Mouse (Mus musculus) heart, postnatal 0 days (tissue): ENCODE measurements around the gene Meig1. TPM values are rescaled to one million over a fixed set of nuclear protein-coding genes. Genes with fewer than 3 reads are reported as not detected.
A peak's percentile ranks its signal among the peaks of the same experiment; 100 is the strongest.

Experiments used
- ATAC-seq: fragments of 200-750 bp; cut with Nextera tagmentation; 2 replicates; pipeline ENCODE4 v1.8.0; 2017; ENCODE audit warnings: low read depth, moderate number of reproducible peaks, moderate library complexity; ENCODE audit not compliant: insufficient read depth
- DNase-seq: peaks from one replicate; pipeline ENCODE4 v3.0.0-alpha.2; 2016; ENCODE audit warnings: low spot score
- H3K27ac ChIP-seq: fragments of 300-500 bp; sonication (generic); 2 replicates; pipeline ENCODE4 v1.5.1; 2014; ENCODE audit warnings: low read depth, mild to moderate bottlenecking
- H3K27me3 ChIP-seq: fragments of 300-500 bp; sonication (generic); 2 replicates; pipeline ENCODE4 v1.6.1; 2014; ENCODE audit warnings: low read length, mixed read lengths; ENCODE audit not compliant: control insufficient read depth, insufficient read depth
- H3K36me3 ChIP-seq: fragments of 300-500 bp; sonication (generic); replicated peaks from 2 replicates; pipeline ENCODE4 v1.6.1; 2014; ENCODE audit warnings: low read length, mixed read lengths; ENCODE audit not compliant: control insufficient read depth, insufficient read depth
- H3K4me1 ChIP-seq: fragments of 300-500 bp; sonication (generic); 2 replicates; pipeline ENCODE4 v1.6.1; 2014; ENCODE audit warnings: antibody characterized with exemption; ENCODE audit not compliant: control insufficient read depth, insufficient read depth
- H3K4me2 ChIP-seq: fragments of 300-500 bp; sonication (generic); 2 replicates; pipeline ENCODE4 v1.6.1; 2014; ENCODE audit warnings: low read depth, mild to moderate bottlenecking, low read length, moderate library complexity
- H3K4me3 ChIP-seq: fragments of 300-500 bp; sonication (generic); 2 replicates; pipeline ENCODE4 v1.5.1; 2014; ENCODE audit warnings: low read depth, low read length
- H3K9ac ChIP-seq: fragments of 300-500 bp; sonication (generic); replicated peaks from 2 replicates; pipeline ENCODE4 v1.6.1; 2014; ENCODE audit warnings: low read depth, low read length, mixed read lengths
- H3K9me3 ChIP-seq: fragments of 300-500 bp; sonication (generic); replicated peaks from 2 replicates; pipeline ENCODE4 v1.6.1; 2016; ENCODE audit warnings: low read length; ENCODE audit not compliant: control insufficient read depth
- CTCF ChIP-seq: IDR thresholded peaks from 2 replicates; pipeline ENCODE4 v1.5.1; 2016; ENCODE audit warnings: antibody characterized with exemption, control low read depth, low read depth
- EP300 ChIP-seq: IDR thresholded peaks from 2 replicates; pipeline ENCODE4 v1.6.1; 2016; ENCODE audit warnings: antibody characterized with exemption, low read depth
- WGBS: fragments of 180-500 bp; shearing (Covaris S2); extraction: QIAGEN DNeasy Blood & Tissue Kit; methylation state at CpG from one replicate; pipeline ENCODE4 v1.1.7; 2014; 5-methylcytosine and 5-hydroxymethylcytosine counted together
- polyA plus RNA-seq: library from polyadenylated mRNA; unstranded; fragments of >200 nt; fragmentation: Nextera tagmentation; extraction: Ambion mirVana; gene quantifications from 2 replicates; pipeline ENCODE4 v1.2.1, GENCODE M21; 2015
- total RNA-seq: library from RNA; depleted of rRNA; stranded (reverse); fragments of >200 nt; gene quantifications from 2 replicates; pipeline ENCODE4 v1.2.3, GENCODE M21; 2014; ENCODE audit warnings: low replicate concordance; rRNA removed

Meig1 gene
- total RNA-seq = not detected in 2 replicates
- 0.44 and 1.6 TPM in 2 replicates for polyA plus RNA-seq

DNA sequence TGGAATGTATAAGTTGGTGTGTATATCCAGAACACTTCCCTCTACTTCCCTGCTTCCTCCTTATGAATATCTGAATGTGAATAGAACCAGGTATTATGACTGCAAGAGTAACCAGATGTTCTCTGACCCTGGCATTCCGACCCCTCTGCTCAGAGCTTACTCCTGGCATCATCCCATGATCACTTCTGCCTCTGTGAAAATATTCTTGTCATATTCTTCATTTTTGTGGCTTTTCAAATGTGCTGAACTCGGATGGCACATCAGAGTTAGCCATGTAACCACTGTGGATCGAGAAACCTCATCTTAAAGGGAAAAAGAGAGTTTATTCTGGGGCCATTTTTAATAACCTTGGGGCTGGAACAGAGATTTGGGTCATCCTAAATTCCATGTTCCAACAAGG lies at the start of gene Meig1:
TSS of gene Meig1 (minus strand) at position 101 of the 400 bp plus-strand sequence.
- no peaks in the 10 kb centered on the region for H3K36me3 ChIP-seq
- DNase-seq = no peak
- no peaks in the 10 kb centered on the region for H3K9me3 ChIP-seq
- no peak within 1 kb of the TSS for H3K9ac ChIP-seq
- no peak for TF ChIP-seq EP300
- no peak for TF ChIP-seq CTCF
- H3K4me1 ChIP-seq = 0 out of 2 replicates have a peak, but pooled peaks cover 8% of the 10 kb centered on the region
- WGBS = 53% methylated on average over 3 of the region's 3 CpGs
- no peak for ATAC-seq
- H3K27me3 ChIP-seq = 0 out of 2 replicates have a peak, but pooled peaks cover 6% of the 10 kb centered on the region
- H3K4me3 ChIP-seq = no peak within 1 kb of the TSS
- H3K27ac ChIP-seq = no peak within 1 kb of the TSS
- peak within 1 kb of the TSS; percentile 98; the same call in 1 of the 2 replicates for H3K4me2 ChIP-seq

- H3K36me3 ChIP-seq = peaks cover 43% of the 10 kb centered on the region
- DNase-seq = no peak
- no peak overlapping the region for H3K4me2 ChIP-seq
- 83% methylated on average over 4 of the region's 4 CpGs for WGBS
- H3K4me3 ChIP-seq = no peak overlapping the region
- no peaks in the 10 kb centered on the region for H3K4me1 ChIP-seq
- no peak overlapping the region for H3K27ac ChIP-seq
- no peak for TF ChIP-seq EP300
- TF ChIP-seq CTCF = no peak
- no peaks in the 10 kb centered on the region for H3K27me3 ChIP-seq
- no peak for ATAC-seq
- no peak overlapping the region for H3K9ac ChIP-seq
- H3K9me3 ChIP-seq = no peaks in the 10 kb centered on the region
Measured at GRCm38 (mm10) chr2:3456590-3456989, 34.1 kb upstream of the Meig1 start.

- Histone ChIP-seq H3K9me3 (no peaks in the 10 kb centered on the region), H3K4me1 (no peaks in the 10 kb centered on the region), H3K27me3 (no peaks in the 10 kb centered on the region), H3K27ac (no peak overlapping the region), H3K9ac (no peak overlapping the region), H3K36me3 (peaks cover 43% of the 10 kb centered on the region), H3K4me3 (no peak overlapping the region), H3K4me2 (no peak overlapping the region)
- WGBS = 86% methylated on average over 3 of the region's 3 CpGs
- TF ChIP-seq CTCF (no peak), EP300 (no peak)
- ATAC-seq = no peak
- DNase-seq = no peak
Measured at GRCm38 (mm10) chr2:3453096-3453495, 30.6 kb upstream of the Meig1 start.

GRCm38 (mm10) chr2:3449431-3449830 lies 27.0 kb upstream of the Meig1 start:
- H3K27me3 ChIP-seq = no peaks in the 10 kb centered on the region
- no peak overlapping the region for H3K4me3 ChIP-seq
- ATAC-seq (no peak), DNase-seq (no peak)
- H3K9ac ChIP-seq = no peak overlapping the region
- H3K36me3 ChIP-seq = peaks cover 34% of the 10 kb centered on the region
- WGBS = 63% methylated on average over 2 of the region's 2 CpGs
- no peak overlapping the region for H3K4me2 ChIP-seq
- H3K27ac ChIP-seq = no peak overlapping the region
- TF ChIP-seq CTCF = no peak
- TF ChIP-seq EP300 = no peak
- no peaks in the 10 kb centered on the region for H3K4me1 ChIP-seq
- no peaks in the 10 kb centered on the region for H3K9me3 ChIP-seq

GRCm38 (mm10) chr2:3445984-3446383 lies 23.5 kb upstream of the Meig1 start:
- Histone ChIP-seq H3K9me3 (no peaks in the 10 kb centered on the region), H3K9ac (no peak overlapping the region), H3K27ac (no peak overlapping the region), H3K4me1 (no peaks in the 10 kb centered on the region), H3K4me2 (no peak overlapping the region), H3K4me3 (no peak overlapping the region), H3K27me3 (no peaks in the 10 kb centered on the region), H3K36me3 (peaks cover 24% of the 10 kb centered on the region)
- 85% methylated on average over 4 of the region's 4 CpGs for WGBS
- DNase-seq (no peak), ATAC-seq (no peak)
- no peak for TF ChIP-seq EP300
- TF ChIP-seq CTCF = no peak

- TF ChIP-seq EP300 = no peak
- TF ChIP-seq CTCF = no peak
Measured at GRCm38 (mm10) chr2:3444206-3444605, 21.8 kb upstream of the Meig1 start.

More at GRCm38 (mm10) chr2:3444206-3444605, 21.8 kb upstream of the Meig1 start:
- no peaks in the 10 kb centered on the region for H3K9me3 ChIP-seq
- no peak for ATAC-seq
- H3K27me3 ChIP-seq = no peaks in the 10 kb centered on the region
- 69% methylated on average over 7 of the region's 7 CpGs for WGBS
- H3K27ac ChIP-seq = no peak overlapping the region
- no peak overlapping the region for H3K4me2 ChIP-seq
- no peak overlapping the region for H3K9ac ChIP-seq
- peaks cover 18% of the 10 kb centered on the region for H3K36me3 ChIP-seq
- H3K4me1 ChIP-seq = no peaks in the 10 kb centered on the region
- no peak overlapping the region for H3K4me3 ChIP-seq
- no peak for DNase-seq
